Mouse (Mus musculus) megakaryocyte, embryonic 14.5 days (primary cell): Measurements from ENCODE around the gene Crtc3.

Source experiments
- FLI1 ChIP-seq: IDR thresholded peaks from 2 replicates; pipeline ENCODE4 v1.6.1; 2012; ENCODE audit warnings: low read length, inconsistent platforms, mixed read lengths
- GATA1 ChIP-seq: IDR thresholded peaks from 3 replicates; pipeline ENCODE4 v1.6.1; 2012; ENCODE audit warnings: mixed read lengths, low read length, inconsistent platforms, borderline replicate concordance

DNA sequence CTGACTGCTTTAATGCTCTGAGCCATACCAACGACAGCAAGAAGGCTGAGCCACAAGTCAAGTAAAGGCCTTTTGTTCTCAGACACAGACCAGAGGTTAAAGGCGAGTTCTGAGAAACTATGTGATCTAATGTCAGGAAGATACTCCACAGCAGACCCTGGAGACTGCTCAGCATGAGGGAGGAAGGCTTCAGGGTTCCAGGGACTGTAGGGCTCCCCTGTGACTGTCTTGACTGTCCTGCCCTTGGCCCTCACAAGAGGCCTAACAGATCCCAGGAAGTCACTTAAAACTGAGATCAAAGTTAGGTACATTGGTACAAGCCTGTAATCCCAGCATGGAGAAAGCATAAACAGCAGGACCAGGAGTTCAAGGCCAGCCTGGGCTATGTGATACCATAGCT is 81.2 kb downstream of the Crtc3 start:
- TF ChIP-seq GATA1 (no peak), FLI1 (no peak)
